Mouse (Mus musculus) embryonic facial prominence, embryonic 14.5 days (tissue): ENCODE results near the gene Hibadh. TPM values are rescaled to one million over a fixed set of nuclear protein-coding genes. Genes with fewer than 3 reads are reported as not detected.

Source experiments
- ATAC-seq: fragments of 200-750 bp; cut with Nextera tagmentation; 2 replicates; pipeline ENCODE4 v1.8.0; 2017; ENCODE audit warnings: low read depth, moderate number of reproducible peaks, moderate TSS enrichment
- DNase-seq: peaks from one replicate; pipeline ENCODE4 v3.0.0-alpha.2; 2015; ENCODE audit warnings: low spot score
- H3K27ac ChIP-seq: fragments of 300-500 bp; sonication (generic); replicated peaks from 2 replicates; pipeline ENCODE4 v1.5.1; 2014; ENCODE audit warnings: low read depth, mild to moderate bottlenecking, low read length, moderate library complexity
- H3K27me3 ChIP-seq: fragments of 300-500 bp; sonication (generic); replicated peaks from 2 replicates; pipeline ENCODE4 v1.6.1; 2014; ENCODE audit warnings: low read length; ENCODE audit not compliant: control insufficient read depth, insufficient read depth
- H3K36me3 ChIP-seq: fragments of 300-500 bp; sonication (generic); 2 replicates; pipeline ENCODE4 v1.6.1; 2014; ENCODE audit warnings: low read length, mixed read lengths; ENCODE audit not compliant: control insufficient read depth, insufficient read depth
- H3K4me1 ChIP-seq: fragments of 300-500 bp; sonication (generic); 2 replicates; pipeline ENCODE4 v1.6.1; 2014; ENCODE audit warnings: antibody characterized with exemption, low read length; ENCODE audit not compliant: control insufficient read depth, insufficient read depth
- H3K4me2 ChIP-seq: fragments of 300-500 bp; sonication (generic); 2 replicates; pipeline ENCODE4 v1.6.1; 2014; ENCODE audit warnings: low read depth, mild to moderate bottlenecking, low read length, moderate library complexity, mixed read lengths
- H3K4me3 ChIP-seq: fragments of 300-500 bp; sonication (generic); 2 replicates; pipeline ENCODE4 v1.5.1; 2014; ENCODE audit warnings: low read depth, mild to moderate bottlenecking, low read length
- H3K9ac ChIP-seq: fragments of 300-500 bp; sonication (generic); 2 replicates; pipeline ENCODE4 v1.6.1; 2014; ENCODE audit warnings: low read depth, mild to moderate bottlenecking, low read length, moderate library complexity, mixed read lengths
- H3K9me3 ChIP-seq: fragments of 300-500 bp; sonication (generic); 2 replicates; pipeline ENCODE4 v1.6.1; 2016; ENCODE audit warnings: low read length; ENCODE audit not compliant: control insufficient read depth
- WGBS: fragments of 180-500 bp; shearing (Covaris S2); extraction: QIAGEN DNeasy Blood & Tissue Kit; methylation state at CpG from one replicate; pipeline ENCODE4 v1.1.7; 2014; 5-methylcytosine and 5-hydroxymethylcytosine counted together
- polyA plus RNA-seq: library from polyadenylated mRNA; unstranded; fragments of >200 nt; fragmentation: Nextera tagmentation; extraction: Ambion mirVana; gene quantifications from 2 replicates; pipeline ENCODE4 v1.2.1, GENCODE M21; 2014

Hibadh gene
- polyA plus RNA-seq, 1 experiment from 2014 or later = 65.4 TPM

- Histone ChIP-seq H3K4me1 (no peaks in the 10 kb centered on the region), H3K9me3 (no peaks in the 10 kb centered on the region), H3K4me2 (no peak overlapping the region), H3K9ac (no peak overlapping the region), H3K27me3 (no peaks in the 10 kb centered on the region), H3K27ac (no peak overlapping the region), H3K36me3 (peaks cover 12% of the 10 kb centered on the region), H3K4me3 (no peak overlapping the region)
- no peak for DNase-seq
- 87% methylated on average over 4 of the region's 4 CpGs for WGBS
- ATAC-seq = no peak
Observed at GRCm38 (mm10) chr6:52630625-52631024, 9.6 kb downstream of the Hibadh start.

- Histone ChIP-seq H3K27me3 (no peaks in the 10 kb centered on the region), H3K27ac (no peak overlapping the region), H3K4me2 (no peak overlapping the region), H3K4me1 (no peaks in the 10 kb centered on the region), H3K36me3 (peaks cover 18% of the 10 kb centered on the region), H3K9me3 (no peaks in the 10 kb centered on the region), H3K9ac (no peak overlapping the region), H3K4me3 (no peak overlapping the region)
- 94% methylated on average over 4 of the region's 4 CpGs for WGBS
- ATAC-seq (no peak), DNase-seq (no peak)
Observed at GRCm38 (mm10) chr6:52629180-52629579, 11.0 kb downstream of the Hibadh start.

DNA sequence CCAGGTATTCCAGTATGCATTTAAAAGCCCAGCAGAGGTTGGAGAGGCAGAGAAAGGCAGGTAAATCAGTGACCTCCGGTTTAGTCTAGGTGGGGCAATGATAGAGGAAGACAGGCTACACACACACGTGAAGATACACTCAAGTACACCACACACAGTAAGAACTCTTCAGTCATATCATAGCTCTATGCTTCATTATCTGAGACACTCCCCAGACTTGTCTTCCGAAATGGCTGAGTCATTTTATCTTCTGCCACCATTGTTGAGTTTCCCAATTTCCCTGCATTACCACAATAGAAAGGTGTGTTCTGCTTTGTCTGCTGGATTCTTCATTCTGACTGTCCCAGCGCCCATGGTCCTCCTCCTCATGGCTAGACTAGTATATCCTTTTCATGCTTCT lies 13.5 kb downstream of the Hibadh start:
- H3K9ac ChIP-seq = no peak overlapping the region
- H3K27me3 ChIP-seq = no peaks in the 10 kb centered on the region
- WGBS = 91% methylated on average over 4 of the region's 4 CpGs
- H3K4me2 ChIP-seq = no peak overlapping the region
- ATAC-seq = no peak
- H3K4me1 ChIP-seq = peaks cover 6% of the 10 kb centered on the region; the same call in 1 of the 2 replicates
- no peak overlapping the region for H3K4me3 ChIP-seq
- H3K36me3 ChIP-seq = peaks cover 23% of the 10 kb centered on the region
- no peak for DNase-seq
- H3K27ac ChIP-seq = no peak overlapping the region
- H3K9me3 ChIP-seq = no peaks in the 10 kb centered on the region

DNA sequence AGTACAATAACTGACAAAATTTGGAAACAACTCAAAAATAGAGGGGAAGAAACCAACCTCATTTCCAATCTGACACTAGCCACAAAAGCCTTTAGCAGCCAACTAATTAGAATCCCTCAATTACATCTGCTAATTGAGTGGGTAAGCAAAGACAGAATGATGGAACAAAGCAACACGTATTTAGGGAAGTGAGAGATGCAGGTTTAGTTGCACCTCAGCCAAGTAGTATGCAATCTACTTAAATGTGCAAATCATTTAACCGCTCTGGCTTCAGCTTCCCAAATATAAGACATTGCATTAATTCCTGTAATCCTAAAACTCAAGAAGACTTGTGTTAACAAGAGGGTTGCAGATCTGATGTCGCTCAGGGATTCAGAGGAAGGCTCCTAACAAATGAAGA lies 16.4 kb downstream of the Hibadh start:
- H3K9ac ChIP-seq = no peak overlapping the region
- no peak overlapping the region for H3K4me3 ChIP-seq
- 92% methylated on average over 3 of the region's 3 CpGs for WGBS
- no peak for ATAC-seq
- no peak overlapping the region for H3K27ac ChIP-seq
- H3K36me3 ChIP-seq = peaks cover 32% of the 10 kb centered on the region
- DNase-seq = no peak
- peaks cover 6% of the 10 kb centered on the region; the same call in 1 of the 2 replicates for H3K4me1 ChIP-seq
- H3K27me3 ChIP-seq = no peaks in the 10 kb centered on the region
- H3K9me3 ChIP-seq = no peaks in the 10 kb centered on the region
- H3K4me2 ChIP-seq = no peak overlapping the region

GRCm38 (mm10) chr6:52621731-52622480 lies 18.3 kb downstream of the Hibadh start:
- peaks cover 34% of the 10 kb centered on the region for H3K36me3 ChIP-seq
- peak overlapping the region; percentile 44 for H3K27ac ChIP-seq
- H3K27me3 ChIP-seq = no peaks in the 10 kb centered on the region
- no peaks in the 10 kb centered on the region for H3K9me3 ChIP-seq
- no peak overlapping the region for H3K4me3 ChIP-seq
- 55% methylated on average over 11 of the region's 11 CpGs for WGBS
- H3K9ac ChIP-seq = no peak overlapping the region
- peaks cover 6% of the 10 kb centered on the region; the same call in 1 of the 2 replicates for H3K4me1 ChIP-seq
- DNase-seq (peak; percentile 63), ATAC-seq (no peak)
- no peak overlapping the region for H3K4me2 ChIP-seq

DNA sequence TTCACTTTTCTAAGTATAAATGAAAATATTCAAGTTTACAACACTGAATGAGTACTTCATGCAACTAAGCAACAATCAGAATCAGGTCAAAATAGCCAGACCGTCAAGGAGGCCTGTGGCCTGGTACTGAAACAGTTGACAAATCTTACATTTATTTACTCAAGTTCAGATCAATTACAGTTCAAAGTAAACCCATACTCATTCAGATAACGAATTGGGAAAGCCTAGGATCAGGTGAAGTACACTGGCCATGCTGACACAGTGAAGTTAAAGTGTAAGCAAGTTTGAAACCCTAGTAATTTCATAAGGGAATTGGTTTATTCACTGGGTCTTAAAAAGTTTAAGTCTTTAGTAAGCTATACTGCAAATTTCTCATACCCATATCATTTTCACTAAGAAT lies 20.1 kb downstream of the Hibadh start:
- H3K36me3 ChIP-seq = peaks cover 30% of the 10 kb centered on the region
- H3K4me3 ChIP-seq = no peak overlapping the region
- ATAC-seq = no peak
- H3K4me2 ChIP-seq = no peak overlapping the region
- H3K27me3 ChIP-seq = no peaks in the 10 kb centered on the region
- H3K9ac ChIP-seq = no peak overlapping the region
- H3K27ac ChIP-seq = no peak overlapping the region
- peaks cover 6% of the 10 kb centered on the region; the same call in 1 of the 2 replicates for H3K4me1 ChIP-seq
- DNase-seq = no peak
- WGBS = 81% methylated on average over 2 of the region's 2 CpGs
- no peaks in the 10 kb centered on the region for H3K9me3 ChIP-seq

DNA sequence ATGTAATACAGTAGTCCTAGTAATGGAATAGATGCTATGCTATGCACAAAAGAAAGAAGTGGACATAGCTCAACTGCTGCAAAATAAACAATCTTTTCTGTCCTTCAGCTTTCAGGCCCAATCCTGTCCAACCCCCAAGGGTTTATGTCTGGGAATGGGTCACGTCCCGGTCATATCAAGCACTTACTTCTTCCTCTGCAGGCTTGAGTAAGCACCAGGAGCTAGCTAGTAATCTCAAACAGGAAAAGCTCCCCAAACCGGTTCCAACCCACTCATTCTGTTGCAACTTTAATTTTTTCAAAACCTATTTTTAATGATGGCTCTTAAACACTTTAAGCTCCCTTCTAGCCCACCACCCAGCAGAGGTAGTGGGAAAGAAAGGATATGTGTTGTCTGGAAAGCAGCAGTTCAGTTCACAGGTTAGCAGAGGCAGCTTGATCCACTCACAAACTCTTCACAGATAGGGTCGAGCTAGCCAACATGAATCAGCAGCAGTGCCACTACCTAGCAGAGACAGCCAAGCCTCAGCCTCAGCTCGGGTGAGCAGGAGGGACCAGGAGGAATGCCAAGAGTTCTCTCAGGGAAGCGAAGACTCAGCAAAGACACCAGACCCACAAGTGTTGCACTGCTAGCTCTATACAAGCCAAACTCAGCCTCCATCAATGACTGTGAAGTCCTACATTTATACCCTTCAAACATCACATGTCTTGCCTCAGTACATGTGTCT lies 30.4 kb downstream of the Hibadh start:
- Histone ChIP-seq H3K9me3 (no peaks in the 10 kb centered on the region), H3K4me3 (no peak overlapping the region), H3K27ac (peak overlapping the region; percentile 28; the same call in 1 of the 2 replicates), H3K9ac (no peak overlapping the region), H3K4me2 (no peak overlapping the region), H3K36me3 (0 out of 2 replicates have a peak, but pooled peaks cover 9% of the 10 kb centered on the region), H3K27me3 (no peaks in the 10 kb centered on the region), H3K4me1 (no peaks in the 10 kb centered on the region)
- DNase-seq = peak; percentile 72
- no peak; the same call in 1 of the 2 replicates for ATAC-seq
- WGBS = 83% methylated on average over 6 of the region's 6 CpGs

- 90% methylated on average over 4 of the region's 4 CpGs for WGBS
- no peak overlapping the region for H3K4me3 ChIP-seq
- no peak overlapping the region for H3K4me2 ChIP-seq
- H3K4me1 ChIP-seq = no peaks in the 10 kb centered on the region
- no peak for ATAC-seq
- 0 out of 2 replicates have a peak, but pooled peaks cover 9% of the 10 kb centered on the region for H3K36me3 ChIP-seq
- no peaks in the 10 kb centered on the region for H3K27me3 ChIP-seq
- H3K9ac ChIP-seq = no peak overlapping the region
- H3K27ac ChIP-seq = no peak overlapping the region
- H3K9me3 ChIP-seq = no peaks in the 10 kb centered on the region
- DNase-seq = no peak
Observed at GRCm38 (mm10) chr6:52608121-52608520, 32.1 kb downstream of the Hibadh start.
